Mouse (Mus musculus) midbrain, embryonic 15.5 days (tissue): ENCODE data around the gene Il20rb. TPM values are rescaled to one million over a fixed set of nuclear protein-coding genes. Genes with fewer than 3 reads are reported as not detected.

ENCODE experiments used
- ATAC-seq: fragments of 200-750 bp; cut with Nextera tagmentation; replicated peaks from 2 replicates; pipeline ENCODE4 v1.8.0; 2017; ENCODE audit warnings: moderate TSS enrichment
- H3K27ac ChIP-seq: fragments of 300-500 bp; sonication (generic); 2 replicates; pipeline ENCODE4 v1.5.1; 2015; ENCODE audit warnings: mild to moderate bottlenecking, inconsistent platforms
- H3K27me3 ChIP-seq: fragments of 300-500 bp; sonication (generic); replicated peaks from 2 replicates; pipeline ENCODE4 v1.6.1; 2015; ENCODE audit warnings: inconsistent platforms
- H3K36me3 ChIP-seq: fragments of 300-500 bp; sonication (generic); replicated peaks from 2 replicates; pipeline ENCODE4 v1.6.1; 2015; ENCODE audit warnings: inconsistent platforms
- H3K4me1 ChIP-seq: fragments of 300-500 bp; sonication (generic); 2 replicates; pipeline ENCODE4 v1.6.1; 2015; ENCODE audit warnings: inconsistent platforms
- H3K4me2 ChIP-seq: fragments of 300-500 bp; sonication (generic); 2 replicates; pipeline ENCODE4 v1.6.1; 2015; ENCODE audit warnings: inconsistent platforms, mild to moderate bottlenecking, moderate library complexity
- H3K4me3 ChIP-seq: fragments of 300-500 bp; sonication (generic); 2 replicates; pipeline ENCODE4 v1.5.1; 2015; ENCODE audit warnings: mild to moderate bottlenecking, inconsistent platforms
- H3K9ac ChIP-seq: fragments of 300-500 bp; sonication (generic); 2 replicates; pipeline ENCODE4 v1.6.1; 2015; ENCODE audit warnings: mild to moderate bottlenecking, inconsistent platforms
- H3K9me3 ChIP-seq: fragments of 300-500 bp; sonication (generic); 2 replicates; pipeline ENCODE4 v1.6.1; 2016; ENCODE audit warnings: inconsistent platforms
- WGBS: fragments of 180-500 bp; shearing (Covaris S2); methylation state at CpG from one replicate; pipeline ENCODE4 v1.1.7; 2015; ENCODE audit warnings: mixed read lengths; 5-methylcytosine and 5-hydroxymethylcytosine counted together
- polyA plus RNA-seq: library from polyadenylated mRNA; unstranded; fragments of >200 nt; fragmentation: Nextera tagmentation; extraction: Ambion mirVana; gene quantifications from 2 replicates; pipeline ENCODE4 v1.2.1, GENCODE M21; 2015

Il20rb gene
- 0.43 and 0.52 TPM in 2 replicates for polyA plus RNA-seq

DNA sequence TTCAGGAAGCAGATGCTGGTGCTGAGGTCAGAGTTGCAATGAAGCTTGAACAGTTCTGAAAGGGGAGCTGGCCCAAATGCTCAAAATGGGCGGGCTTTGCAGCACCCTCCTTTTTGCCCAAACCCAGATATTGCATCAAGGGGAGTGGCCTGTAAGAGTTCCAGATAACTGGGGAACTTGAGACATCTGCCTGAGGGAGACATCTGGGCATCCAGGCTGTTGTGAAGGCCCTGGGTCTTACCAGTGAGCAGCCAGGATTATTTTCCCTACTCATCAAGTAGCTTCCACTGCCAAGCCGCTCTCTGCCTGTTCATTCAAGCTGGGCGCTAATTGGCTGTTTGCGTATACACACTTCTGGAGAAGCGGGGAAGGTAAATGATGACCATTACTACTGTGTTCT, at the start of gene Il20rb:
Gene Il20rb, minus strand, starts transcription at position 358 of the 400 bp plus-strand sequence.
- no peak for ATAC-seq
- no peaks in the 10 kb centered on the region for H3K27me3 ChIP-seq
- no peak within 1 kb of the TSS for H3K9ac ChIP-seq
- H3K4me3 ChIP-seq: no peak within 1 kb of the TSS
- no peaks in the 10 kb centered on the region for H3K9me3 ChIP-seq
- H3K36me3 ChIP-seq: no peaks in the 10 kb centered on the region
- H3K4me2 ChIP-seq: no peak within 1 kb of the TSS
- 87% methylated on average over 5 of the region's 5 CpGs for WGBS
- no peaks in the 10 kb centered on the region for H3K4me1 ChIP-seq
- H3K27ac ChIP-seq: no peak within 1 kb of the TSS

DNA sequence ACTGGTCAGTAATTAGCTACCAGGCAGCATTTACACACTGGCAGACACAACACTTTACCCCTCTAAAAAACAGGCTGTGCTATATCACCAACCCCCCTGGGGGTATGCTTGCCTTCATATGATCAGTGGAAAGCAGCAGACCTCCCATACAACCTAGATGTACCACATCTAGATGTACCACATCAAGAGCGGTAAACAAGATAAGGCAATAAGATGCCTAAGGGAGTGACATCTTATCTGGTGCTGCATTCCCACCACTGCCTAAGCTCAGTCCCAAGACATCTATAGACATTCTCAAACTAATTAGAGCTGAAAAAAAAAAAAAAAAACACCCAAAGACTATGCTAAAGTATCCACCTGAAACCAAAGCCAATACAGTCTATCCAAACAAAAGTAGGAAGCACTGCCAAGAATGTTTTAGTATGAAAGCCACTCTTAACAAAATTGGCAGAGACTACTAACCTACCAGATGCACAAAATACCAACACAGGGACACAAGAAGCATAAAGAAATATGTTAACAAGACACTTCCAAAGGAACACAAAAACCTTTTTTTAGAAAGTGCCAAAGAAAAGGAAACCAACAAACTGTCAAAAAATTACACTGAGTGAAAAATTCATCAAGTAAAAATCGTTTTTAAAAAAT, 49.2 kb upstream of the Il20rb start:
- Histone ChIP-seq H3K4me2 (no peak overlapping the region), H3K4me1 (no peaks in the 10 kb centered on the region; the same call in 1 of the 2 replicates), H3K27ac (no peak overlapping the region), H3K36me3 (no peaks in the 10 kb centered on the region), H3K4me3 (no peak overlapping the region), H3K9ac (no peak overlapping the region), H3K27me3 (no peaks in the 10 kb centered on the region), H3K9me3 (no peaks in the 10 kb centered on the region)
- no peak for ATAC-seq
- WGBS: 96% methylated on average over 2 of the region's 2 CpGs

DNA sequence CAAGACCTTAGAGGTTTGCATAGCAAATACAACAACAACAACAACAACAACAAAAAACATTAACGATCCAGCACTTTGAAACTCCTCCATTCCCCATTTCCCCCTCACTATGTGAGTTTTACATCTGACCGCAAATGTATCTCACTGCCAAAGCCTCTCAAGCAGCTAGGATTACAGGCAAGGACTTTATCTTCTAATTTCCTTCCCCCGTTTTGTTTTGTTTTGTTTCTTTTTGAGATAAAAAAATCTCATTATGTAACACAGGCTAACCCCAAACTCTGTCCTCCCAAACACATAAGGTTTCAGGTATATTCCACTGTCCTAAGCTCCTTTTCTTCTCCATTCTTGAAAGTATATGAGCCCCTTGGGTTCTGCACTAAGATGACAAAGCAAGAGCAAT, 48.1 kb upstream of the Il20rb start:
- no peaks in the 10 kb centered on the region; the same call in 1 of the 2 replicates for H3K4me1 ChIP-seq
- ATAC-seq: no peak
- WGBS: 96% methylated on average over 3 of the region's 3 CpGs
- H3K9me3 ChIP-seq: no peaks in the 10 kb centered on the region
- no peak overlapping the region for H3K4me3 ChIP-seq
- H3K36me3 ChIP-seq: no peaks in the 10 kb centered on the region
- no peak overlapping the region for H3K27ac ChIP-seq
- H3K4me2 ChIP-seq: no peak overlapping the region
- no peaks in the 10 kb centered on the region for H3K27me3 ChIP-seq
- H3K9ac ChIP-seq: no peak overlapping the region

DNA sequence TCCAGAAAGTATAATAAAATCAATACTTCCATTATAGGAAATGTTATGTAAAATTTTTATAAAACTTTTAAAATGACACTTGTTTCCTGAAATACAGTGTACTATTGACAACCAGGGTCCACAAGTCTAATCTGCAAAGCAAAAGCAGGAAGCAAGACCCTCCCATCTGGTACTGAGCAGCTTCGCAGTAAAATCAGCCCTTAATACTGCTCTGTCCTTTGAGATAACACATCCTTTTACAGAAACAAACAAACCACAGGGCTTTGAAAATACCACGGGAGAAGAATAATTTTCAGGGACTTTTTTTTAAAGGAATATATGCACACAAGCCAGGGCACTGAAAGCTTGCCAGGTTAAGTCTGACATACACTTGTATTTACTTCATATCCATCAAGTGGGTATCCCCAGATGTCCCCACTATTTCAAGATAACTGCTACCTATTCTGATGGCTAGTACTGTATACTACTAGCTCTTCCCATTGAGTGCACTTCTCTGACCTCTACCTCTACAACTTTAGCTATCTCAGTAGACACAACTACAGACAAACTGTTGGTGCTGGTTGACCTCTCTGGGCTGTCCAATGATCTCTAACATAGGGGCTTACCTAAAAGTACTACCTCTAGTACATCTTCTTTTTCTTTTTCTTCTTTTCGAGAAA, 46.4 kb upstream of the Il20rb start:
- Histone ChIP-seq H3K4me3 (no peak overlapping the region), H3K36me3 (no peaks in the 10 kb centered on the region), H3K9ac (no peak overlapping the region), H3K4me1 (no peaks in the 10 kb centered on the region; the same call in 1 of the 2 replicates), H3K27ac (no peak overlapping the region), H3K4me2 (no peak overlapping the region), H3K27me3 (no peaks in the 10 kb centered on the region), H3K9me3 (0 out of 2 replicates have a peak, but pooled peaks cover 4% of the 10 kb centered on the region)
- 80% methylated on average over 3 of the region's 3 CpGs for WGBS
- ATAC-seq: no peak

DNA sequence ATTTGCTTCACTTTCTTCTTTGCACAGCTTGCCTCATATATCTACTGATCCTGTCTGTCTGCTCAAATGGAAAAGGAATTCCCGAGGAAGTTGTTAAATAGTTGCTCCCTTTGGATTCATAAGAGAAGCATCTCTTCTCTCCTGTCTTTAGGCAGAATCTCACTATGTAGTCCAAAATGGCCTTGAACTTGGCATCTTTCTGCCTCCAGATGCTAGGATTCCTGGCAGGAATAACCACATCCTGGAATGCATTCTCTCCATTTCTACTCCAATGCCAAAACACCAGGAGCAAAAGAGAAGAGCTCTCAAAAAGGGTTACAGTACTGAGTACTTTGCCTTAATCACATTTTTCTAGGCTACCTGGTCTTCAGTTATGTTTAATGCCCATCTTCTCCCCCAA, 44.7 kb upstream of the Il20rb start:
- Histone ChIP-seq H3K36me3 (no peaks in the 10 kb centered on the region), H3K4me3 (no peak overlapping the region), H3K27me3 (no peaks in the 10 kb centered on the region), H3K4me2 (no peak overlapping the region), H3K9ac (no peak overlapping the region), H3K27ac (no peak overlapping the region), H3K4me1 (no peaks in the 10 kb centered on the region; the same call in 1 of the 2 replicates), H3K9me3 (0 out of 2 replicates have a peak, but pooled peaks cover 4% of the 10 kb centered on the region)
- 85% methylated on average over 1 of the region's 1 CpGs for WGBS
- no peak for ATAC-seq

DNA sequence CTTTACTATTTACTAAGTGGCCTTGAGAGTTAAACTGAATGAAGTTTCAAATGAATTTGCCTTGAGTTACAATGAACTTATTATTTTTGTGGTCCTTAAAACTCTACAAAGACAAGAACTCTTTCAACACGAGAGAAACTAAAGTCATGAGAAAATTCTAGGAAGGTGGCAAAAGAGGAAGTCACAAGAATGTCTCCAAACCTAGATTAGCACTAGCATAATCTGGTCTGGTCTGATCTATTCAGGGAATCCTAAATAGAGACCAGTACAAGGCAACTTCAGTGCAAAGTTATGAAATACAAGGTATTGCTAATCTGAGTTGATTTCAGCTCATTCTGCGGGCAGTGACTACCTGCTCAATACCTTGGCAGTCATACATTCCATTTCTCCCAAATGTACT, 38.6 kb upstream of the Il20rb start:
- Histone ChIP-seq H3K4me2 (no peak overlapping the region), H3K36me3 (no peaks in the 10 kb centered on the region), H3K27ac (no peak overlapping the region), H3K27me3 (no peaks in the 10 kb centered on the region), H3K4me3 (no peak overlapping the region), H3K4me1 (no peaks in the 10 kb centered on the region), H3K9ac (no peak overlapping the region), H3K9me3 (0 out of 2 replicates have a peak, but pooled peaks cover 4% of the 10 kb centered on the region)
- 90% methylated on average over 2 of the region's 2 CpGs for WGBS
- ATAC-seq: no peak

DNA sequence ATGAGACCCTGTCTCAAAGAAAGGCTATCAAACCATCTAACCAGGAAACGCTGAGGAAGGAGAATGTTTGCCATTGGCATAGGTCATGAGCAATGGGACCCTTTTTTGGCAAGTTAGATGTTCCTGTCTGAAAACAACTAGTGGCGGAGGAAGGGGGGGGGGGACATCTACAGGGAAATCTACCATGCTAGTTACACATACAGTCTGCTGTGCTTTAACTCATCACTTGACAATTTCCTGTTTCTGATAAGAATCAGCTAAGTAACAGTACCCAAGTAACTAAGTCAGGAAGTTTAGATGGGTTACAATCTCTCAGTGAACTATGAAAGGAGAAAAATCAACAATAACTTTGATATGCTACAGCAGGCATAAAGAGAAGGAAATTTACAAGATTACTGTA, 35.4 kb upstream of the Il20rb start:
- Histone ChIP-seq H3K4me1 (no peaks in the 10 kb centered on the region), H3K9me3 (no peaks in the 10 kb centered on the region), H3K9ac (no peak overlapping the region), H3K4me2 (no peak overlapping the region), H3K4me3 (no peak overlapping the region), H3K27ac (no peak overlapping the region), H3K36me3 (no peaks in the 10 kb centered on the region), H3K27me3 (no peaks in the 10 kb centered on the region)
- ATAC-seq: no peak
- WGBS: 81% methylated on average over 2 of the region's 2 CpGs

DNA sequence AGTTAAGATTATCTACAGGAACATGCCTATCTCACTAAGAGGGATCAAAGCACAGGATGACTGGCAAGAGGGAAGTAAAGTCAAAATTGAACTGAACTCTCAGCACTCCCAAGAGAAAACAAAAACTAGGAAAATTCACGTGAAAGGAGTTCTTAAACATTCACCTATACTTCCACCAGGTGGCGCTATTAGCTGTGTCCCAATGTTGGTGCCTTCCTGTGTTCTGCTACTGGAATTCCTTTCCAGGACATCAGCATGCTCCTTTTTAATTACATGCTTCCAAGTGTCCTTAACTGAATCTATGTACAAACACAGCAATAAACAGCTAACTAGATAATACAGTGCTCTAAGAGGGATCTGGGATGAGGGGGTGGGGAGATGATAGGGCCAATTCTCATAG, 34.0 kb upstream of the Il20rb start:
- Histone ChIP-seq H3K4me1 (no peaks in the 10 kb centered on the region), H3K9me3 (no peaks in the 10 kb centered on the region), H3K27ac (no peak overlapping the region), H3K9ac (no peak overlapping the region), H3K4me2 (no peak overlapping the region), H3K36me3 (no peaks in the 10 kb centered on the region), H3K4me3 (no peak overlapping the region), H3K27me3 (no peaks in the 10 kb centered on the region)
- no peak for ATAC-seq
- WGBS: 3% methylated on average over 2 of the region's 2 CpGs

DNA sequence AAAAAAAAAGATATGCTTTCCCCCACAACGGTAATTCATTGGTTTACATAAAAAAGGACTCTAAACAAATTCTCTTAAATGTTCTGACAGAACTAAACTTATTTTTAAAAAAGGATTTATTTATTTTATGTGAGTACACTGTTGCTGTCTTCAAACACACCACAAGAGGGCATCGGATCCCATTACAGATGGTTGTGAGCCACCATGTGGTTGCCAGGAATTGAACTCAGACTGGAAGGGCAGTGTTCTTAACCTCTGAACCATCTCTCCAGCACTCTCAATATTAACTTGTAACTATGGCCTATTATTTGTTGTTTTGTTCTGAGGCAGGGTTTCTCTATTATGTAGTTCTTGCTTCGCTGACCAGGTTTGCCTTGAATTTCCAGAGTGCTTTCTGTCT, 33.4 kb upstream of the Il20rb start:
- Histone ChIP-seq H3K27me3 (no peaks in the 10 kb centered on the region), H3K4me3 (no peak overlapping the region), H3K36me3 (no peaks in the 10 kb centered on the region), H3K9me3 (no peaks in the 10 kb centered on the region), H3K9ac (no peak overlapping the region), H3K27ac (no peak overlapping the region), H3K4me1 (no peaks in the 10 kb centered on the region), H3K4me2 (no peak overlapping the region)
- 98% methylated on average over 3 of the region's 3 CpGs for WGBS
- no peak for ATAC-seq

DNA sequence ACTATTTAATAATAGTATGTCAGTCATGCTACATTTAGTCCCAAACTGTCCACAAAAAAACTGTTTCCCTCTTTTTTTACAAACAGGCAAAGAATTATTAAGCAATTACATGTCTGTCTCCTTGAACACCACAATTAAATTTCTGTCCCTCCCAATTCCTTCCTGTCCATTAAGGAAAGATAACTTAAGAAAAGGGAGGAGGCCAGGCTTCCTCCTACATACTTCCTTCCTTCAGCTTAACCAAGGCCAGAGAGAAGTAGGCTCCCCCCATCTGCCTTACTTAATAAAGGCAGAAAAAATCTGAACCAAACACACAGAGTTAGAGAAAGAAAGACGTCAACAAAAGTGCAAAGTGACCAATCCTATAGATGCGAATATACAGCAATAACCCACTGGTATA, 21.0 kb upstream of the Il20rb start:
- ATAC-seq: no peak
- no peaks in the 10 kb centered on the region for H3K27me3 ChIP-seq
- no peaks in the 10 kb centered on the region for H3K9me3 ChIP-seq
- no peak overlapping the region for H3K27ac ChIP-seq
- no peak overlapping the region for H3K9ac ChIP-seq
- H3K4me3 ChIP-seq: no peak overlapping the region
- 89% methylated on average over 2 of the region's 2 CpGs for WGBS
- H3K36me3 ChIP-seq: no peaks in the 10 kb centered on the region
- no peak overlapping the region for H3K4me2 ChIP-seq
- no peaks in the 10 kb centered on the region for H3K4me1 ChIP-seq

DNA sequence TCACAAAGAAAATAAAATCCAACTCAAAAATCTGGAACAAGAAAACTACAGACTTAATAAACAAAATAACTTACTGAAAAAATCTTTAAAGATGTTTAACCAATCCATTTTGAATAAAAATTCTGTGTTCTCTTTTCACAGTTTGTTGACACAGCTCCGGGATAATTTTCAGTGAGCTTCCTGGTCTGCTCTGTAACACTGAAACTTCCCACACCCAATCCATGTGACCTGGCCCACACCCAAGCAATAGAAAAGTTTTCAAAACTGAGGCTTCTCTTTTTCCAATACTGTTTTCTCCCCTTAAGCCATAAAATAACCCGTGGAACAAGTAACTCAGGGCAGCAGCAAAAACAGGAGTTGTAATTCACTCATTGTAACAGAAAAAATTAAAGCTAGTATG, 20.1 kb upstream of the Il20rb start:
- Histone ChIP-seq H3K9me3 (no peaks in the 10 kb centered on the region), H3K27me3 (no peaks in the 10 kb centered on the region), H3K4me2 (no peak overlapping the region), H3K4me1 (no peaks in the 10 kb centered on the region), H3K36me3 (no peaks in the 10 kb centered on the region), H3K9ac (no peak overlapping the region), H3K27ac (no peak overlapping the region), H3K4me3 (no peak overlapping the region)
- no peak for ATAC-seq
- WGBS: 85% methylated on average over 2 of the region's 2 CpGs

DNA sequence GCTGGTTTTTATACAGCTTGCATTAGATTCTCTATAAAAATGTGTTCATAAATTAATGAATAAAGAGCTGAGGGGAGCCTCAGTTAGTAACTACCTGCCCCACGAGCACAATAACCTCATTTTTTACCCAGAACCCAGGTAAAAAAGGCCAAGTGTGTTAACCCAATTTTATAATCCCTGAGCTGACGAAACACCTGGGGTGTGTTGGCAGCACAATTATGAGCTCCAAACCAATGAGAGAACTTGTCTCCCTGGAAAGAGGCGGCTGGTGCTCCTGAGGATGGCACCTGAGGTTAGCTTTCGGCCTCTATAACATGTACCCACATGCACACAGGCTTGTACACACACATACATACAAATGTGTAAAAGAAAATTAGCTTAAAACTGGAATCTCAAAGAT, 18.9 kb upstream of the Il20rb start:
- Histone ChIP-seq H3K4me1 (no peaks in the 10 kb centered on the region), H3K9me3 (no peaks in the 10 kb centered on the region), H3K27me3 (no peaks in the 10 kb centered on the region), H3K9ac (no peak overlapping the region), H3K4me2 (no peak overlapping the region), H3K4me3 (no peak overlapping the region), H3K36me3 (no peaks in the 10 kb centered on the region), H3K27ac (no peak overlapping the region)
- ATAC-seq: no peak
- 93% methylated on average over 4 of the region's 4 CpGs for WGBS
